ENCODE assay signal across 9 mouse cellular contexts in genomic region chr4:132823614-132824366, GRCm38 (mm10). TPM values are rescaled to one million over a fixed set of nuclear protein-coding genes. Genes with fewer than 3 reads are reported as not detected.
A peak's percentile ranks its signal among the peaks of the same experiment; 100 is the strongest.
DNase-seq lines count a peak whose midpoint lies in the region; ATAC-seq and TF ChIP-seq lines count a peak whose summit lies in the region.
"Had no signal": no experiment of that assay in that cellular context is flagged by ENCODE, and none has a peak within 500 bp of the region (broad histone marks: within the 10 kb centered on the region; RNA-seq: fewer than 3 reads in every experiment).

No protein-coding gene starts in this region.

- no peak for ATAC-seq in Patski

- peaks cover 11% of the 10 kb centered on the region for H3K9me3 ChIP-seq in embryonic facial prominence, embryonic 10.5 days

- H3K36me3 ChIP-seq in embryonic facial prominence, embryonic 10.5 days (replicated peaks): peaks cover 47% of the 10 kb centered on the region
- peaks cover 14% of the 10 kb centered on the region for H3K36me3 ChIP-seq in spleen, adult 2 months (ENCODE audit: control insufficient read depth, insufficient read depth, low read length)

- in situ Hi-C loops in Patski (cut with MboI; ENCODE audit: low pct_unique_long_range_greater_than_20kb): loop anchor here (5.0 to 10.0 kb wide), 2 partner anchors 46 to 99 kb away; no protein-coding TSS in a partner anchor

- H3K4me1 ChIP-seq in embryonic facial prominence, embryonic 10.5 days: no peaks in the 10 kb centered on the region
- peaks cover 3% of the 10 kb centered on the region; the same call in 1 of the 2 replicates for H3K4me1 ChIP-seq in spleen, adult 2 months (ENCODE audit: control insufficient read depth, insufficient read depth, insufficient read length)
- H3K4me1 ChIP-seq: neural tube, embryonic 13.5 days had no signal

- intact Hi-C loops in heart, postnatal 14 days (cut with DNase I): loop anchor here (1.0 kb wide), 1 partner anchor 47 kb away; no protein-coding TSS in a partner anchor

- H3K27me3 ChIP-seq in Patski: no peaks in the 10 kb centered on the region
- no peaks in the 10 kb centered on the region for H3K27me3 ChIP-seq in embryonic facial prominence, embryonic 10.5 days (replicated peaks; ENCODE audit: low read depth, poor library complexity, severe bottlenecking)
- no peaks in the 10 kb centered on the region for H3K27me3 ChIP-seq in spleen, adult 2 months (ENCODE audit: control insufficient read depth, insufficient read depth, low read length)
- H3K27me3 ChIP-seq: neural tube, embryonic 13.5 days had no signal

- TF ChIP-seq CTCF in Patski (IDR thresholded peaks at IDR 0.05): peak; percentile 79
- peak; percentile 79; the same call in 1 of the 2 replicates for TF ChIP-seq CTCF in spleen, adult 2 months (IDR thresholded peaks at IDR 0.05; ENCODE audit: extremely low read depth, insufficient read depth, insufficient read length, insufficient replicate concordance)

- H3K27ac ChIP-seq in embryonic facial prominence, embryonic 10.5 days (replicated peaks): no peak overlapping the region
- no peak overlapping the region for H3K27ac ChIP-seq in spleen, adult 2 months (ENCODE audit: insufficient read depth, low read length)
- H3K27ac ChIP-seq: neural tube, embryonic 13.5 days had no signal

- peak; percentile 11 for DNase-seq in cerebellum, adult 8-10 months
- no peak for DNase-seq in cerebellum, adult 11-12 months
- DNase-seq in Patski (ENCODE audit: low read depth, low spot score): no peak
- DNase-seq in embryonic facial prominence, embryonic 10.5 days (ENCODE audit: low spot score): peak; percentile 77
- DNase-seq in heart, postnatal 14 days: peak; percentile 79 to 88
- peak; percentile 50 to 57 for DNase-seq in layer of hippocampus, postnatal 36 days
- peak; percentile 71 to 85 for DNase-seq in lung, postnatal 4 days
- DNase-seq in spleen, adult 2 months (ENCODE audit: low read depth in 1 of 2, low spot score in 2 of 2): peak; percentile 77 to 81

- 75% methylated on average over 8 of the region's 8 CpGs for WGBS in embryonic facial prominence, embryonic 10.5 days
- WGBS in spleen, adult 2 months: 43% methylated on average over 8 of the region's 8 CpGs

- CTCF ChIA-PET in Patski (lab: Charles Lee): interaction anchor here (0.9 to 2.8 kb wide), 12 partner anchors 12 to 107 kb away, joined by 3 to 33 read pairs (median 4); partner anchors contain the start of gene Smpdl3b

- H3K4me3 ChIP-seq in embryonic facial prominence, embryonic 10.5 days: no peak overlapping the region
- H3K4me3 ChIP-seq in spleen, adult 2 months (ENCODE audit: extremely low read depth, insufficient read depth, insufficient read length): no peak overlapping the region
- H3K4me3 ChIP-seq: neural tube, embryonic 13.5 days had no signal

- POLR2A ChIA-PET in Patski (lab: Charles Lee): interaction anchor here (0.6 to 1.2 kb wide), 3 partner anchors 17 to 201 kb away, joined by 3 to 5 read pairs (median 3); no protein-coding TSS in a partner anchor

- TF ChIP-seq POLR2A in spleen, adult 2 months (IDR thresholded peaks at IDR 0.05; ENCODE audit: low read depth, low read length): no peak

RNA-seq across cellular contexts. Expression of gene Ppp1r8, which starts 19.2 kb away (rescaled TPM):
- 52.8 TPM for polyA plus RNA-seq in Patski (2021)
- polyA plus RNA-seq in embryonic facial prominence, embryonic 10.5 days (2016; fragmentation: Nextera tagmentation; extraction: Ambion mirVana): 80.3 and 81.8 TPM in 2 replicates
- total RNA-seq in heart, postnatal 14 days (2021): 10 to 100 TPM; 20.4 to 21.8 TPM
- total RNA-seq in layer of hippocampus, postnatal 36 days (2021): 10 to 100 TPM; 40.3 to 41.9 TPM
- polyA plus RNA-seq in spleen, adult 2 months (2012; rRNA removed): 21.3 and 25.0 TPM in 2 replicates

RNA-seq across cellular contexts. Expression of gene Themis2, which starts 27.6 kb away (rescaled TPM):
- polyA plus RNA-seq in Patski (2021): not detected
- 0.69 and 0.80 TPM in 2 replicates for polyA plus RNA-seq in embryonic facial prominence, embryonic 10.5 days (2016; fragmentation: Nextera tagmentation; extraction: Ambion mirVana)
- 1 to 10 TPM; 1.5 to 1.8 TPM for total RNA-seq in heart, postnatal 14 days (2021)
- under 1 TPM; 0.66 to 0.82 TPM for total RNA-seq in layer of hippocampus, postnatal 36 days (2021)
- polyA plus RNA-seq in spleen, adult 2 months (2012; rRNA removed): 55.0 and 68.8 TPM in 2 replicates

RNA-seq across cellular contexts. Expression of gene Rpa2, which starts 55.7 kb away (rescaled TPM):
- polyA plus RNA-seq in Patski (2021): 15.5 TPM
- polyA plus RNA-seq in embryonic facial prominence, embryonic 10.5 days (2016; fragmentation: Nextera tagmentation; extraction: Ambion mirVana): 173 and 192 TPM in 2 replicates
- total RNA-seq in heart, postnatal 14 days (2021): 10 to 100 TPM; 11.2 to 12.4 TPM
- total RNA-seq in layer of hippocampus, postnatal 36 days (2021): 10 to 100 TPM; 12.8 to 13.5 TPM
- 15.4 and 19.9 TPM in 2 replicates for polyA plus RNA-seq in spleen, adult 2 months (2012; rRNA removed)

Comparison
In these comparisons a context has a peak if more than half of its experiments do, and no peak if none do; other contexts are left out.
1. DNase-seq: peak in cerebellum, adult 8-10 months (single experiment), embryonic facial prominence, embryonic 10.5 days (single experiment), heart, postnatal 14 days (2 of 2), layer of hippocampus, postnatal 36 days (2 of 2), lung, postnatal 4 days (2 of 2) and spleen, adult 2 months (2 of 2); none in cerebellum, adult 11-12 months (single experiment) and Patski (single experiment).
2. RNA of gene Themis2, which starts 27.6 kb away (polyA plus RNA-seq): 55.0 to 68.8 TPM in spleen, adult 2 months; 0.69 to 0.80 TPM in embryonic facial prominence, embryonic 10.5 days and not detected in Patski (single experiment); every median in the first group is over 10 times any median in the second.